ENCODE assay signal across 8 mouse cellular contexts in genomic region chr11:103116008-103116818, GRCm38 (mm10). TPM values are rescaled to one million over a fixed set of nuclear protein-coding genes. Genes with fewer than 3 reads are reported as not detected.
DNase-seq lines count a peak whose midpoint lies in the region; ATAC-seq lines count a peak whose summit lies in the region.

Gene Hexim1, plus strand, starts transcription at chr11:103116231.

- ATAC-seq in heart, embryonic 13.5 days (ENCODE audit: extremely low read depth, insufficient number of reproducible peaks, low FRiP score, low TSS enrichment), result peak; percentile 91
- peak; percentile 92 for ATAC-seq in liver, embryonic 13.5 days (ENCODE audit: low read depth)
- peak; percentile 94 for ATAC-seq in stomach, embryonic 16.5 days (ENCODE audit: insufficient read depth, low FRiP score)

- no peaks in the 10 kb centered on the region for H3K36me3 ChIP-seq in heart, embryonic 13.5 days
- no peaks in the 10 kb centered on the region for H3K36me3 ChIP-seq in liver, embryonic 13.5 days
- H3K36me3 ChIP-seq in stomach, embryonic 16.5 days (ENCODE audit: control insufficient read depth, insufficient read depth, low read length), result no peaks in the 10 kb centered on the region

- under 1% methylated on average over 53 of the region's 53 CpGs for WGBS in heart, embryonic 13.5 days
- WGBS in liver, embryonic 13.5 days (ENCODE audit: insufficient replicate concordance), result under 1% methylated on average over 53 of the region's 53 CpGs
- under 1% methylated on average over 53 of the region's 53 CpGs for WGBS in stomach, embryonic 16.5 days

- H3K9me3 ChIP-seq in heart, embryonic 13.5 days, result no peaks in the 10 kb centered on the region
- H3K9me3 ChIP-seq in liver, embryonic 13.5 days (replicated peaks), result no peaks in the 10 kb centered on the region
- no peaks in the 10 kb centered on the region for H3K9me3 ChIP-seq in stomach, embryonic 16.5 days (replicated peaks; ENCODE audit: control insufficient read depth, low read length)

- peak within 1 kb of the TSS; percentile 93 for H3K4me2 ChIP-seq in heart, embryonic 13.5 days
- H3K4me2 ChIP-seq in liver, embryonic 13.5 days, result peak within 1 kb of the TSS; percentile 99
- peak within 1 kb of the TSS; percentile 81 for H3K4me2 ChIP-seq in stomach, embryonic 16.5 days (ENCODE audit: low read depth, low read length)

- DNase-seq in CD4-positive, CD25-positive, alpha-beta regulatory T cell, adult 2 months (ENCODE audit: low read depth, low spot score), result peak; percentile 99
- DNase-seq in fat pad, adult 2 months (ENCODE audit: extremely low read depth, low read depth, low spot score), result peak; percentile 97
- DNase-seq in kidney, postnatal 14 days, result peak; percentile 100
- peak; percentile 100 for DNase-seq in liver, embryonic 13.5 days
- peak; percentile 100 for DNase-seq in neural tube, embryonic 10.5 days (ENCODE audit: extremely low spot score, low spot score)

- H3K27me3 ChIP-seq in heart, embryonic 13.5 days (replicated peaks), result no peaks in the 10 kb centered on the region
- H3K27me3 ChIP-seq in liver, embryonic 13.5 days, result peaks cover 20% of the 10 kb centered on the region
- no peaks in the 10 kb centered on the region for H3K27me3 ChIP-seq in stomach, embryonic 16.5 days (ENCODE audit: control insufficient read depth, insufficient read depth, low read length)

- H3K27ac ChIP-seq in brown adipose tissue, adult 24 weeks (replicated peaks; ENCODE audit: low read depth, low read length), result peak within 1 kb of the TSS; percentile 96
- peak within 1 kb of the TSS; percentile 92 for H3K27ac ChIP-seq in heart, embryonic 13.5 days (replicated peaks)
- H3K27ac ChIP-seq in liver, embryonic 13.5 days, result peak within 1 kb of the TSS; percentile 96
- H3K27ac ChIP-seq in stomach, embryonic 16.5 days (ENCODE audit: low read length), result peak within 1 kb of the TSS; percentile 88

- peak within 1 kb of the TSS; percentile 92 for H3K9ac ChIP-seq in heart, embryonic 13.5 days
- peak within 1 kb of the TSS; percentile 90 for H3K9ac ChIP-seq in liver, embryonic 13.5 days
- H3K9ac ChIP-seq in stomach, embryonic 16.5 days (ENCODE audit: low read length), result peak within 1 kb of the TSS; percentile 89

- peak within 1 kb of the TSS; percentile 83 for H3K4me3 ChIP-seq in brown adipose tissue, adult 24 weeks (ENCODE audit: insufficient read depth, low read depth, low read length)
- peak within 1 kb of the TSS; percentile 73 for H3K4me3 ChIP-seq in heart, embryonic 13.5 days
- peak within 1 kb of the TSS; percentile 85 for H3K4me3 ChIP-seq in liver, embryonic 13.5 days (replicated peaks)
- peak within 1 kb of the TSS; percentile 69 for H3K4me3 ChIP-seq in stomach, embryonic 16.5 days (replicated peaks; ENCODE audit: low read length)

- H3K4me1 ChIP-seq in brown adipose tissue, adult 24 weeks (ENCODE audit: control insufficient read depth, insufficient read depth, insufficient read length, low read length), result peaks cover 17% of the 10 kb centered on the region
- H3K4me1 ChIP-seq in heart, embryonic 13.5 days, result peaks cover 43% of the 10 kb centered on the region
- H3K4me1 ChIP-seq in liver, embryonic 13.5 days (replicated peaks), result peaks cover 66% of the 10 kb centered on the region
- H3K4me1 ChIP-seq in stomach, embryonic 16.5 days (ENCODE audit: control insufficient read depth, insufficient read depth, low read length), result peaks cover 37% of the 10 kb centered on the region

RNA-seq across cellular contexts. Expression of gene Hexim1, which starts in this region (rescaled TPM):
- polyA plus RNA-seq in brown adipose tissue, adult 24 weeks (2012; ENCODE audit: insufficient read depth, insufficient read length, missing spikeins), result 36.0 and 40.8 TPM in 2 replicates
- polyA plus RNA-seq in heart, embryonic 13.5 days (2015; fragmentation: Nextera tagmentation; extraction: Ambion mirVana), result 2.8 and 3.0 TPM in 2 replicates
- polyA plus RNA-seq in liver, embryonic 13.5 days (2015; fragmentation: Nextera tagmentation; extraction: Ambion mirVana), result 2.6 and 3.0 TPM in 2 replicates
- polyA plus RNA-seq in stomach, embryonic 16.5 days (2015; fragmentation: Nextera tagmentation; extraction: Ambion mirVana), result 4.7 and 5.7 TPM in 2 replicates

Comparison
In these comparisons a context has a peak if more than half of its experiments do, and no peak if none do; other contexts are left out.
1. Peak in every context shown above with its lines: DNase-seq, ATAC-seq, H3K4me3 ChIP-seq and H3K27ac ChIP-seq.